Mouse (Mus musculus): Measurements from ENCODE around the gene Krit1.
"Not testable (repeated sequence)": the region's sequence is repeated elsewhere in the genome, so short reads cannot be mapped to it uniquely, and the experiment has no call there.

Gene Krit1

DNA sequence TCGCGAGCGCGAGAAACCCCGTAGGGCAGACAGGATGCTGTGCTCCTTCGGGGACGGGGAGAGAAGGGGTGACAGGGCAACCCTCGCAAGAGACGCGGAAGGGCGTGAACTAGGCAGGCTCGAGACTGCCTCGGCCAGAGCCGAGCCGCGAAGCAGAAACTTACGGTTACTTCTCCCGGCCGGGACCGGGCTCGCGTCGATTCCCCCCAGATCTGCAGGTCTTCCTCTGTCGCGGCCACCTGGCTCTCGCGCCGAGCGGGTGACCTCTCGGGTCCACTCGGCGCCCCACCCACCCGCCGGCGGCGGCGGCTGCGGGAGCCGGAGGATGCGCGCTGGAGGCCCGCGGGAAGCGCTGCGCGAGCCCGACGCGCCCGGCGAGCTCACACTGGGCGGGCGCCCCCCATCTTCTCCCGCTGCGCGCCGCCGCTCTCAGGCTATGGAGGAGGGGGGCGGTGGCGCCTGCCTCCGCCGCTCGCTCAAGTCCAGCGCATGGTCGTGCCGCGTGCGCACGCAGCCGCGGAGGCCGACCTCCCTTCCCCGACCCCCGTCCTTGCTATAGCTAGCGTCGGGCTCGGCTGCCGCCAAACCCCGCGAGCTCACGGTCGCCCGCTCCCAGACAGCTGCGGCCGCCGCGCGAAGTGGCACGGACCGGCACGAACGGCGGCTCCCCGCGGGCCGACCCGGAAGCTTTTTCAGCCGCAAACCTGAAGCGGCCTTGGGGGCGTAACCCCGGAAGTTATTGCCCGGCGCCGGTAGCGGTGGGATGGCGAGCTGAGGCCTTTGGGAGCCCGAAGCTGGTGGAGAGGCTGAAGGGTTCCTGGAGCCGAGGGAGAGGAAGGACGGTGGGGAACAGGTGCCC is at the start of gene Krit1, which contains the start of gene Ankib1:
Krit1 (plus strand) TSS at position 752 of the 859 bp plus-strand sequence.
Ankib1 (minus strand) TSS at position 493 of the 859 bp plus-strand sequence.
- DNase-seq (ENCODE audit: low spot score in 2 of 2), result peak; percentile 76 to 85

DNA sequence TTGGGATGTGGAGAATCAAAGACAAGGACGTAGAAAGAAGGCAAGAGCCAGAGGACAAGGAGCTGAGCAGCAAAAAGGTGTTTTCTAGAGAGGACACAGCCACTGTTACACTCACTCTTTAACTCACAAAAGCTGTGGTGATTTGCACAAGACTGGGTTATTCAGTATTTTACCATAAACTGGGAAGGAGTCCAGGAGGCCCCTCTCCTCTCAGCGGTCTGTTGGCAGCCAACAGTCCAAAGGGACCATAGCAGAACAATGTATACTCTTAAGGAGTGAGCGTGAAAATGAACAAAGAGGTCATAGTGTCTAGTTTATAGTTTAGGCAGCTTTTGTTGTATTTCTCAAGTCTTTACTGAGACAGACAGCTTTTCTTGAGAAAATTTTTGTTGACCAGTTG is 31.5 kb upstream of the Krit1 start:
- DNase-seq (ENCODE audit: low spot score in 2 of 2), result no peak

DNA sequence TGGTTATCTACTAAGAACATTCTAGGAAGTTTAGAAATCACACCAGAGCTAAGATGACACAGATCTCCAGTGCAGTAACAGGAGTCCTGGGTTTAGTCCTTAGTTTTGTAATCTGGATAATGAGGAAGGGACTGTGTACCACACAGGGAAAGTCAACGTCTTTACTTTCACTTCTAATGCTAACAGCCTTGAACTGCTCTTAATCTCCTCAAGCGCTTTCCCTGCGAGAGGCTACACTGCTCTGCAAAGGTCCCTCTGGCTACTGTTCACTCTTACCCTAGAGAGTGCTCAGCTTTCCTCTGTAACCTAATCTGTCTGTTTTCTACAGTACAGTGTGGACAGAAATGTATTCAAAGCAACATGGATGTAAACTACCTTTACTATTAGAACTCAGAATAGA is 31.0 kb upstream of the Krit1 start:
- no peak for DNase-seq (ENCODE audit: low spot score in 2 of 2)

DNA sequence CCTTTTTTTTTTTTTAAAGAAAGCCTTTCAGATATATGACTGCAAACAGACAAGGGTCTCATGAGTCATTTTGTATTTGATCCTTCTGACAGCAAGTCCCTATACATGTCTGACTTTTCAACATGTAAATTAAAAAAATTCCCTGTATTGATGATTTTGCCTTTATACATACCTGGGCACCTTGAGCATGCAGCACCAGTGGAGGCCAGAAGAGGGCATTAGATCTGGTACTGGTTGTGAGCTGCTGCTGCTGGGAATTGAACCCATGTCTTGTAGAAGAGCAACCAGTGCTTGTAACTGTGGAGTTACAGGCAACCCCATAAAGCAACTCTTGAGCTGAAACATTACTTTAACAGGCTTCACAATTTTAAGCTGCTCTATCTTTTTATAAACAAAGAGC is 20.3 kb upstream of the Krit1 start:
- peak; percentile 16 to 41 for DNase-seq (ENCODE audit: low spot score in 2 of 2)

DNA sequence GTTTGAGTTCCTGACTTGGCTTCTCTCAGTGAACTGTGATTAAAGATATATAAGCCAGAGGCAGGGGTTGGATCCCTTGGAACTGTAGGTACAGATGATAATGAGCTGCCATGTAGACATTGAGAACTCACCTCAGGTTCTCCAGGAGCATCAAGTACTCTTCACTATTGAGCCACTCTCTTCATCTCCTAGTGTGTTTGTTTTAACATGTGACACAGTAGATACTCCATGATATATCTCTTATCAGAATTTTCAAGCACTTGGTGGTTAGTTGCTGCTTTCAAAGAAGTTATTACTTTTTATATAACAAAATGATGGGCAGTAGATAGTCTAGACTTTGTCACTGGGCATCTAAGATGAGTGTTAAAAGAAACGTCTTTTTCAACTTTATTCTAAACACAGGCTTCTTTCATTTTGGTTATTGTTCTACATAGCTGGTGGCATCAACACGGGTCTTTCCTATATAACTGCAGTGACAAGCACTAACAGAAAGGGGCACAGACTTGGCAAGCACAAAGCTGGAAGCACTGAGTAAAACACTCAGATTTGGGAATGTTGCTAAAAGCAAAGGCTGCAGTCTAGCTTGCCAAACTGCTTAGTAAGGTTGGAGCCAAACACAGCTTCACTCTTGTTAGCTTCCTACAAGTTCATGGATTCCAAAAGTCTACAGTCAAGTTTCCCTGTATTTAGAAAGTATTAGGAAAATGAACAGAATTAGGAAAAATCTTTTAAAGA is 18.9 kb upstream of the Krit1 start:
- DNase-seq (ENCODE audit: low spot score in 2 of 2), result no peak

DNA sequence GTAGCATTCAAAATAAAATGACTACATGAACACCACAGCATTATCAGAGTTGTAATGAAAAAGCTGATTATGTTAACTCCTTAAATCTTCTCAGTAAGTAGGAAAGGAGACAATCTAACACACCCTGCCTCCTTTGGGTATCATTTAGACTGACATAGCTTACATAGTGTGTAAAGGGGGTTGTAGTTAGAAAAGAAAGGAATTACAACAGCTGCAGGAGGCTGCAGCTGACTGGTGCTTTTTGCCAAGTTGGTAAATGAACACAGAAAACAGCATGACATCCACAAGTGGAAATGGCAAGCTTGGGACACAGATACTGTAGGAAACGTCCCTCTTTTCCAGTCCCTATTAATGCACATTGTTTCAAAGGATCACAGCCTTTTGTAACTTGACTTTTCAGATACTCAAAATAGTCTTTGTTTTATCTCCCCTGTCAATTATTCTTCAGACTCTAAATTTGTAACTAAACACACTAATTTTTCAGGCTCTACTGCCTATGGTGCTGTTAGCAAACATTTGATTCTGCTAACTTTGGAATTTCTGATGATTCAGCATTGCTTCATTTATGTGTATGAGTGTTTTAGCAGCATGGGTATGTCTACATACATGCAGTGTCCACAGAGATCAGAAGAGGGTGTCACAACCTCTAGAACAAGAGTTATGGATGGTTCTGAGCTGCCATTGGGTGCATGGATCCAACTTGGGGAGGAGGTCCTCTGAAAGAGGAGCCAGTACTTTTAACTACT is 18.1 kb upstream of the Krit1 start:
- DNase-seq (ENCODE audit: low spot score in 2 of 2), result no peak

DNA sequence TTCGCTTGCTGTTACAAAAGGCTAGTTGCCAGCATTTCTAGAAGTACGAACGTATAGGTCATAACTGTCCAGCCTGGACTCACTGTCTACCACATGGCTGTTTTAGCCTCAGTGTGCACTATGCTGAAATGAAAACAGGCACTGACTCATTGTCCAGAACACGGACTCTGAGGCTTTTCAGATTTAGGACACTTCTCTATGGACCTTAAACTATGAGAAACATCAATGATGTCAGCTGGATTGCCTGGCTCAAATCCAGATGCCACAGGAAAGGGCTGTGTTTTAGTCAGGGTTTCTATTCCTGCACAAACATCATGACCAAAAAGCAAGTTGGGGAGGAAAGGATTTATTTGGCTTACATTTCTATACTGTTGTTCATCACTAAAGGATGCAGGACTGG is 15.4 kb upstream of the Krit1 start:
- no peak for DNase-seq (ENCODE audit: low spot score in 2 of 2)

DNA sequence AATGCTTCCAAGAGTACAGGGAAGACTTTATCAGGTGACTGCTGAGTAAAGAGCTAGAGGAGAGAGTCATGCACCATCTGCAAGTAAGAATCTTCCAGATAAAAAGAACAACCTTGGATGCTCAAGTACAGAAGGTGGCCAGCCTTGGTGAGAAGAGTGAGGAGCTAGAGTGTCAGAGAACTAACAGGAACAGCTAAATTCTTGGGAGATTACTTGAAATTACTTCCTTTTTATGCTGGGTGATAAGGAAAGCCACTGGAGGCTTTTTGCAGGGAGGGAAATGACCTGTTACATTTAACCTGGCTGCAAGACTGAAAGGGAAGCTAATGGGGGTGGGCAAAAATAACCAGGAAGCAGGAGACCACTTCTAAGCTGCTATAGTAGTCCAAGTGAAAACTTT is 11.9 kb upstream of the Krit1 start:
- DNase-seq (ENCODE audit: low spot score in 2 of 2), result no peak

DNA sequence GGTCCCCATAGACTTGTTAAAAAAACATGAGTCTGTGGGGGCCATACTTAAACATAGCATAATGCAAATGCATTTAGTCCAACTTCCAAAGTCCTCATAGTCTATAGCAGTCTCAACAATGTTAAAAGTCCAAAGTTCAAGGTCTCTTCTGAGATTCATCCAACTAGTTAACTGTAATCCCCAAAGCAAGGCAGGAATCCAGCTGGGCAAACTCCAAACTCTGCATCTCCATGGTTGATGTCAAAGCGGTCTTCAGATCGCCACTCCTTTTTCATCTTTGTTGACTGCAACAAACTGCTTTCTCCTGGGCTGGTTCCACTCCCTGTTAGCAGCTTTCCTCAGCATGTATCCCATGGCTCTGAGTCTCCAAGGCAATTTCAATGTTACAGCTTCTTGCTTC is 5.9 kb upstream of the Krit1 start:
- not testable (repeated sequence) for DNase-seq (ENCODE audit: low spot score in 2 of 2)

DNA sequence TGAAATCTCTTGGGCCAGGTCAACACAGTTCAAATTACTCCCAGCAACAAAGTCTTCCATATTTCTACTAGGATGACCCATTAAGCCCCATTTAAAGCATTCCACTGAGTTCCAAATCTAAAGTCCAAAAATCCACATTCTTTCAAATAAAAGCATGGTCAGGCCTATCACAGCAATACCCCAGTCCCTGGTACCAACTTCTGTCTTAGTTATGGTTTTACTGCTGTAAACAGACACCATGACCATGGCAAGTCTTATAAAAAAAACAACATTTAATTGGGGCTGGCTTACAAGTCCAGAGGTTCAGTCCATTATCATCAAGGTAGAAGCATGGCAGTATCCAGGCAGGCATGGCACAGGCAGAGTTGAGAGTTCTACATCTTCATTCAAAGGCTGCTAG is 4.3 kb upstream of the Krit1 start:
- DNase-seq (ENCODE audit: low spot score in 2 of 2), result not testable (repeated sequence)

DNA sequence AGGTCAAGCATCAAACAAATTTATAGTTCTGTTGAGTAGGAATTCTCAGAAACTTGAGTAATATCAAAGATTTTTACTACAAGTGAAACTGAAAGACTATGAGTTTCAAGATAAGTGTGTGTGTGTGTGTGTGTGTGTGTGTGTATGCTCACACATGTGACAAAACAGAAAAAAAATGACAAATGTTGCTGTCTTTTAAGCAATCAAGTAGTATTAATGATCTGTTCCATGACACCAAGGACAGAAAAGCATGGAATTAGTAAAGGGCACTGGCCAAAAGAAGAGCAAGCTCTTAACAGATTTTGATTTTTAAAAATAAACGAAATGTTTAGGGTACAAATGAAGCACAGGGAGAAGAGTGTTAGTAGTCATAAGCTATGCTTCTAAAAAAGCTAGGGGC is 2.9 kb upstream of the Krit1 start:
- DNase-seq (ENCODE audit: low spot score in 2 of 2), result no peak

DNA sequence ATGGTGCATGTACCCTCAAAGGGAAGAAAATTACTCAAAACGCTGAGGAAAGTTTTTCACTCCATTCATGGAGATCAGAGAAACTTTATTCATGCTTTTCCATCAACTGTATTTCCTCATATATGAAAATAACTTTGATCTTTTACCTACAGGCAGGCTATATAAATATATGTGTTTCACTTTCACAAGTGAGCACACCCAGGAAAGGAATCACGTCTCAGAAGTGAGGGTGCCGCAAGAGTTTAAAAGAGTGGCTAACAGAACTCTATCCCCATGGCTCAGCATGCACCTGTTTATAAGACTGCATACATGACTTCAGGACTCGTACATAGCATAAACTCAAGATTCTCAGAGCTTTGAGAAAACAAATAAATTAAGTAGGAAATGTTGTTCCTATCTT is 2.1 kb upstream of the Krit1 start:
- DNase-seq (ENCODE audit: low spot score in 2 of 2), result no peak

DNA sequence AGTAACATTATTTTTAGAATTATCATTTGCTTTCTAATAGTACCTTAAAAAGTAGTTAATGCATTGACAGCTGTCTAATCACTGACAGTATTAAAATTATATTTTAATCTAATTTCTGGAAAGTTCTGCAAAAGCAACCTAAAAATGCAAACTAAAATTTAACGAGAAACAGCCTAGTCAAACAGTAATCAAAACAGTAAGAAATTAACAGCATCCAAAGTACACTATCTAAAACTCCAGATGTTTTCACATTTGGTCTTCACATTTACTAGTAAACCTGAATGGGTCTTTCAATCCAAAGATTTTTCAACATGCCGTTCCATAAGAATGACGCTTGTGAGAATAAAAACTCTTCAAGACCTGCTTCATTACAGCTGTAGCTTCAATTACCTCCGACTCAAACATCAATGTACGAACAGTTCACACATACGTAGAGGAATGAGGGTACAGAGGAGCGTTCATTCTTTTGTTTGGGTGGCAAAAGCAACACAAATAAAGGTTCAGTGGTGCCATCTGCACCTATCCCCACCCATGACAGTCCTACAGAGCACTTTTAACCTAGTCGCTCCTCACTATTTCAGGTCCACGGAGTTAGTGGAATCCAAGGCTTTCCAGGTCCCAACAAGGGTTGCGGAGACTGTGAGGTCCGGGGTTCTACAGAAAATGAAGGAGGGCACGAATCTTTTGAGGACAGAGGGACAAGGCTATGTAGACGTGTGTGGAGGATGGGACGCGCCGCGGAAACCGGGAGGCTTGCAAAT is 1.1 kb upstream of the Krit1 start:
- no peak for DNase-seq (ENCODE audit: low spot score in 2 of 2)

DNA sequence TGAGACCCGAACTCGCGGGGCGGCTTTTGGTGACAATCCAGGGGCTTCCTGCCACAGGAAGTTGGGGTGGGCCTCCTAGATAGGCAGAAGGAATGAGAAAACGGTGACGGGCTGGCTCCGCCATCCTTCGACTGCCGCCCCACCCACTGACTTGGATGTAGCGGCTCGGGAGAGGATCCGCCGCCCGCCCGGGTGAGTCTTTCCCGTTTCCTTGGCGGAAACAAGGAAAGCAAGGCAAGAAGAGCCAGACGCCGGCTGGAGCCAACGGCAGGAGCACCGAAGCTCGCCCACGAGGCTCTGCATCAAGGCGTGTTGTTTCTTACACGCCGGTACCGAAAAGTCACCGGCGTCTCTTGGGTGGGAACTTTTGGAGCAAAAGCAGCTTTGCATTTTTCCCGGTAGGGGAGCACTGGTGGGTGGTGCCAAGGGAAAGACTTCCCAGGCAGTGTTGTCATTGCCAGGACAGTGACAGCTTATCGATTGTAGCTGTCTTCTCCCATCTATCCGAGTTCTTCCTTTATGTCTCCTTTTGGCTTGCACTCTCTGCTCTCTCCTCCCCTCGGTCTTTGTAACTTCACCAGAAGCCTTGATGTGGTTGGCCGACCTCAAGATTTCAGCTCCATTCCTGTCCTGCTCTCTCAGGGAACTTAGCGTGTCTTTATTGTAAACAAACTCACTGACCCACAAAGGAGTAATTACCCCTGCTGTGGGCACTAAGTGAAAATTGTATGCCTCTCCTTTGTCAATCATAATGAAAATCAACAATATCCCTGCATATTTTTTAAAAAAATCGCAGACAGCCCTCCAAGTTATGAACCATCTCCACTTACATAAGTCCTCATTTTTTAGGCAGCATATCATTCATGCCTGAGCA is 545 bp downstream of the Krit1 start:
- peak; percentile 2 to 10 for DNase-seq (ENCODE audit: low spot score in 2 of 2)

DNA sequence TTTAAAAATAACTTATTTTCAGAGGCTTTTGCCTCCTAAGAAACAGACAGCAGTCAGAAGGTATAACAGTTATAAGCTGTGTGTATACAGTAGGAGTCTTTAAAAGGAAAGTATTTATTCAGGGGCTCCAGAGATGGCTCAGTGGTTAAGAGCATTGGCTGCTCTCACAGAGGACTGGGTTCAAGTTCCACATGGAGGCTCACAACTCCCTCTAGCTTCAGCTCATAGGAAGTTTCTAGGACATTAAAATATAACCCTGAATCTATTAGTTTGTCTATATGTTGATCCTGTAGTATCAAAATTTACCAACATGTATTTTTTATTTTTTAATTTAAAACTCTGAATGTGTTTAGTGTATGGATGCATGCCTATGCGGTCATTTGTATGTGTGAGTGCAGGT is 5.5 kb downstream of the Krit1 start:
- DNase-seq (ENCODE audit: low spot score in 2 of 2), result no peak

DNA sequence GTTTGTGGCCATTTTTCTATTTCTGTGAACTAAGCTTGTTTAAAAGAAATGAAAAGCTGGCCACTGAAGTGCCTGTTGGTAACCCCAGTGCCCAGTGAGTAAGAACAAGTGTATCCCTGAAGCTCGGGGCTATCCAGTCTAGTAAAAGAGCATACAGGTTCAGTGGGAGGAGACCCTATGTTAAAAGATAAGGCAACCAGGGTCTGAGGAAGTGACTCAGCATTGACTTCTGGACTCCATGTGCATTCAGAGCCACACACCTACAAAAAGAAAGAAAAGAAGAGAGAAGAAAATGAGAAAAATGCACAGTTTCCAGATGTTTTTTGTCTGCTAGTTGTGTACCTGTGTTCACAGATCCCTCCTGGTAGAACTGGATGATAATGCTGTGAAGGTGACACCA is 31.1 kb downstream of the Krit1 start:
- DNase-seq (ENCODE audit: low spot score in 2 of 2), result no peak

DNA sequence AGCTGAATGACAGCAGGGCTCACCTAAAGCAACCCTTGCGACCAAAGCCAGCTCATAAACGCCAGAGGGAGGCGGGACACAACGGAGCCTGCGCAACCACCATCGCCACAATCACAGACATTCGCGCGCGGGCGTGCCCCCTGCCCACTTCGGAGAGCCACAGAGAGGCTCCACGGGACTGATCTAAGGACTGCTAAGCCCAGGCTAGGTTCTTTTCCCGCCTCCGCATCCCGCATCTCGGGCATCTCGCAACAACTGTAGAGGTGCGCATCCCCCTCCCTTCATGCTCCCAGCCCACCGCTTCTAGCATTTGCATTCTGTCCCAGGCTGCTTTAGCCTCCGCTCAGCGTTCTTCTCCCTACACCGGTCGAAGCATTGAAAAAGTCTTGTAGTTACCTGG is 42.0 kb downstream of the Krit1 start, which contains the start of gene Lrrd1:
Lrrd1 (plus strand) TSS at position 148 of the 400 bp plus-strand sequence.
- no peak for DNase-seq (ENCODE audit: low spot score in 2 of 2)

DNA sequence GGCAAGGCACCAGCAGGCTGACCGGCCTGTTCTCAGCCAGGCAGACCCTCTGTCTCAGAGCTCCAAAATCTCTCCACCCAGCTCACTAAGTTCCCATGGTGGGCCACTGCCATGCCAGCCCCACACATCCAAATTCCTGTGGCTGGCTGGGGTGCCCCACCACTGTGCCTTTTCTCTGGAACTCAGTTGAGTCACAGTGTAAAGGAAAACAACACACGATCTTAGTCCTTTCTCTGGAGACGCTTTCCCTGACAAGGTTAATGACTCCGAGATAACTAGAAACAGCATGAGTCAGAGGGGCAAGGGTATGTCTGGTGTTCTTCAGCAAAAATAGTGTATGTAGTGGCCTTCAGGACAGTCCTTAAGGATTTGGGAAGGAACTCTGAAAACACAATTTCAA is 67.2 kb downstream of the Krit1 start:
- no peak for DNase-seq (ENCODE audit: low spot score in 2 of 2)

DNA sequence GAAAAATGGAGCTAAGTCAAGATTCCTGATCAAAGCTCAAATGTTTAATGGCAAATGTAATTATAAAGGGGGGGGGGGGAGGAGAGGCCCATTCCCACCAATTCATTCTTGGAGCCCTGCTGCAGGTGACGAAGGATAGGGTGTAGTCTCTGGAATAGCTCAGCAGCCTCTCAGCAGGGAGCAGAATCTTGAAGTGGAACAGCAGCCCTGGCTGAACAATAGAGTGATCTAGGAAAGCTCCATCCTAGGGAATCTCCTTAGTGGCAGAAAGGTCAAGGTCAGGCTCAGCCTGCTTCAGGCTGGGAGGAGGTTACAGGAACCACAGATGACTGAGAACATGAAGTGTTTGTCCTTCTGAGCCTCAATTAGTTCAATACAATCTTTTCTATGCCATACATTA is 69.4 kb downstream of the Krit1 start:
- no peak for DNase-seq (ENCODE audit: low spot score in 2 of 2)

DNA sequence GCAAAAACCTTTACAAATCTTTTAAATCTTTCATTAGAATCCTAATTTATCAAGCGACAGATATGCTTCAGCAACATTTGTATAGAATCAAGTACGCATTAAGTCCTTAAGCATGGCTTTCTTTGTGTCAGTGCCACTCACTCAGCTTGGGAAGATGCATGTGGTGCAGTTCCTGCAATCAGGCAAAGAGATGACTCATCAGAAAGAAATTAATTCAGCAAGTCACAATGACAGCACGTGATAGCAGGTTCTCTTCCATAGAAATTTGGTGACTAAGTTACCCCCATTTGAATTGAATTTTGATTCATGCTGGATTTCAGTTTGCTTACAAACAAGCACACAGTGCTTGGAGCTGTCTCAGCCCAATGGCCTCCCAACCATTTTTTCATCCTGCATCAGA is 70.5 kb downstream of the Krit1 start:
- no peak for DNase-seq (ENCODE audit: low spot score in 2 of 2)

DNA sequence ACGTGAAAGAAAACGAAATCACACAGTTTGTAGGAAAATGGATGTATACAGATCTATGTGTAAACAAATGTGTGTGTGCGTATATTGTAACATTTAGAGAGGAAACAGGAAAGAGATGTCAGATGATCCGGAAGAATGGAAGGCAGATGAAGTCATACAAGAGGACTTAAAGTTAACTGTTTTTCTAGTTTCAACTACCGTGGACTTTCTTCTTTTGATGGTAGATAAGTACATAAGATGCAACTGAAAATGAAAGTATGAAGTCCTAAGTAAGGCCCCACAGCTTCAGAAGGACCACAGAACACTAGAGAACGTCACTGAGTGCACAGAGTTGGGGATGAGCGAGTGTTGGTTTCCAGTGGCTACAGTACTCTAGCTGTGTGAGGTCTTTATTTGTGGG is 83.9 kb downstream of the Krit1 start:
- DNase-seq (ENCODE audit: low spot score in 2 of 2), result not testable (repeated sequence)

Measured in natural killer cell, adult 2 months (primary cell).